Mouse (Mus musculus): ENCODE results near the gene Rbfox3.

- TF ChIP-seq CTCF (conservative IDR thresholded peaks at IDR 0.05; ENCODE audit: low read length): peak; percentile 61
- TF ChIP-seq NANOG (IDR thresholded peaks at IDR 0.05; ENCODE audit: borderline replicate concordance, low read length): no peak
- TF ChIP-seq POU5F1 (IDR thresholded peaks at IDR 0.05; ENCODE audit: borderline replicate concordance, low read length): no peak
Observed at GRCm38 (mm10) chr11:118648369-118648768, 263.0 kb downstream of the Rbfox3 start.
